Mouse (Mus musculus): Measurements from ENCODE around the gene Upk1b.

Gene Upk1b

DNA sequence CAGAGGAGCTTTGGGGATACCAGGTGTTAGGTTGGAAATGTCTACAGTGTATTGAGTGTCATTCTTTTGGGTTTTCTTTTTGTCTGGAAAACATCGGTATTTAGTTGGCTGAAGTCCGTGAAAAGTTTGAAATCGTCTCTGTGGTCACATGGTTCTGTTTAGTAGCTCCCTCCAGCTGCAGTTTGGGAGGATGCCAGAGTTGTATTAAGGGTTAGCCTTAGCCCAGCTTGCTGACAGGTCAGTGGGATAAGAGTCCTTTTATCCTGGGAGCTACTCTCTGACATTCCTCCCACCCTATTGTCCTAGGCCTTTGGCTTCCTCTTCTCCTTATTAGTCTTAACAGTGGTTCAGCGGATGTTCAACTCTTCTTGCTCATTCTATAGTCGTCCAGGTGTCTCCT lies 38.2 kb downstream of the Upk1b start:
- no peak for DNase-seq

DNA sequence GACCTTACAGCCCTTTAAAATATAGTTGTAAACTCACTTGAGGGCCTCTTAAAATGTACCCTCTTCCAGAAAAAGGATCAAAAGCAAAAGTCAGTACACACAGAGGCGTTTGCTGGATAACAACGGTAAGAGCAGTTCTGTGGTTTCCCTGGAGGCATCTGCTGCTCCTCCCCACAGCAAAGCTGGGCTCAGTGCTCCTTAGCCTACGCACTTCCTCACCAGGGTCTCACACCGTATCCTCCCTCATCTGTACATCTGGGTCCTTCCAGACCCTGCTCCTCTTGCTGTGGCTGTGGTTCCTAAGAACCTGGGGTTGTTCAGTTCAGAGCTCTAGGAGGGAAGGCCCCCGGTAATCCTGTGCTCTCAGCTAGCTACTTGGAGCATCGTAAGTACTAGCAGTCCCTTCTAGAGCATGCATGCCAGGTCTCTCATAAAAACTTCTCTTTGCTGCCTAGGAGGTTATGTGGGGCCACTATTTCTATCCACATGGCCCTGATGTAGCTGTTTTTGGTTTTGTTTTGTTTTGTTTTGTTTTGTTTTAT lies 39.2 kb downstream of the Upk1b start:
- no peak for DNase-seq

DNA sequence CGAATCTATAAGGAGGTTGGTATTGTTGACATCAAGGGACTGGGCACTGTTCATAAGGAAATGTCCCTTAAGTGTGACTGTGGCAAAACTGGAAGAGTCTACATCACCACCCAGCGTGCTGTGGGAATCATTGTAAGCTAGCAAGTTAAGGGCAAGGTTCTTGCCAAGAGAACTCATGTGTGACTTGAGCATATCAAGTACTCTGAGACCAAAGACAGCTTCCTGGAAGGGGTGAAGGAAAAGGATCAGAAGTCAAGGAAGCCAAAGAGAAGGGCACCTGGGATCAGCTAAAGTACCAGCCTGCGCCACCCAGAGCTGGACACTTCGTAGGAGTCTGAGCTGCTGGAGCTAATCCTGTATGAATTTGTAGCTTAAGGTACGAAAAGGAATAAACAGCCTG lies 39.9 kb downstream of the Upk1b start:
- DNase-seq = peak; percentile 17 to 34

DNA sequence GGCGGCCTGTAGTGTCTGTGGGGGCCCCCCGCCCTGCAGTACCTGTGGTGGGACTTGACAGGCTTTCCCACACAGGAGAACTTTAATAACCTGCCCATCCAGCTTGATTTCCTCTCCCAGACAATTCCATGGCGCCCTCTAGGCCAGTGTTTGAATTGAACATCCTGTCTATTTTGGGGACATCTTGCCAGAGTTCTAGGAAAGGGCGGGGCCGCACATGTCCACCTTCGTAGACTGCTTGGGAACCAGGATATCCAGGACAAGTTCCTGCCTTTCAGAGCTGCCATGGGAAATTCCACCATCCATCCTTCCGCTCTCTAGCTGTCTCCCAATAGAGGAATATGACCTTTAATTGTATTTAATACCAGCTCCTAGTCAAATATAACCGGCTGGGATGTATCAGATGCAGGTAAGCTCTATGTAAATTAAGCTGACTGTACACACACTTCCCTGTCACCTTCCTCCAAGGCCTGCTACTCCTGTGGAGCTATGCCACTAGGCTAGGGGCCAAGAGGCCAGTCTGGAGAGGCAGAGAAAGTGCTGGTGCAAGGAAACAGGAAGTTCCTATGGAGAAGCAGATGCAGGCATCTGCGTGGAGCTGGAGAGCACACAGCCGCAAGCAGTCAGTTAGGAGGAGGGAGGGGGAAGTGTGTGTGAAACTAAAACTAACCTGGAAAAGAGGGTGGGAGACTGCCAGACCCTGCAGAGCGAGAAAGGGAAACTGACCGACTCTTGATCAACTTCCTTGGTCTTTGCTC lies 41.8 kb downstream of the Upk1b start:
- peak; percentile 74 to 80 for DNase-seq

DNA sequence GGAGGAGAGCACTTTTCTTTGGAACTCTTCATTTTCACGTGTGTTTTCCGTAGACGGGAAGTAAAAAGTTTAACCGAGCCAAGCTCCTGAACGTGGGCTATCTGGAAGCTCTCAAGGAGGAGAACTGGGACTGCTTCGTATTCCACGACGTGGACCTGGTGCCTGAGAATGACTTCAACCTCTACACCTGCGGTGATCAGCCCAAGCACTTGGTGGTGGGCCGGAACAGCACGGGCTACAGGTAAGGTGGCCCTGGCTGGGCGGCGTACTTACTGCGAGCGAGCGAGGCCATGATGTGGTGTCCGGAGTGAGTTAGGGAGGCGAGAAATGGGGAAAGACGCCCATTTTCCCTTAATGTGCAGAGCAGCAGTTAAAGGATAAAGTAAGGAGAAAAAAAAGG lies 42.5 kb downstream of the Upk1b start:
- DNase-seq = no peak

DNA sequence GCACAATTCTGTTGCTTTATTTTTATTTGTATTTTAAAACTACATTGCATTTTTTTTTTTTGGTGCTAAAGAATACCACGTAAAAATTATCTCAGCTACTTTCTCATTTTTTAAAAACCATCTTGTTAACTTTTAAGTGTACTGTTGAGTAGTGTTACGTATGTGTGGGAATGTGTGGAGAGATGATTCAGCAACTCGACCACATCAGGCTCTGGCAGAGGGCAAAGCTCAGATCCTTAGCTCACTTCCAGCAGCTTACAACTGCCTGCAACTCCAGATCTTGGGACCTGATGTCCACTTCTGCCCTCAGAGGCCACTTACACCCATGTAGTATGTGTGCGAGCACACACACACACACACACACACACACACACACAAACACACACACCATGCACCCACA lies 43.6 kb downstream of the Upk1b start:
- DNase-seq = peak; percentile 21 to 28

DNA sequence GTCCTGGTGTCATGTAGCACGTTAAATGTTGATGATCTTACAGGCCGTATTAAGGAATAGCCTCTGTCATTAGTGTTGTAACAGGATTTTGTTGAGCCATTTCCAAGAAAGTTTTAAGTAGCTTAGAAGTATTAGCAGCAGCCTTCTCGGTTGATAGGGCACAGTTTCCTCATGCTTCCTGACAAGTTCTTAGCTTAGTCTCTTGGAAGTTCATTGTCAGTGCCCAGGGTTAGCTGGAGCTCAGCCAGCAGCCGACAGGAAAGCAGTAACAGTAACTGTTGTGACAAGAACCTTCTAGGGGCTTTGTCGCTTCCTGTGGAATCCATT lies 44.0 kb downstream of the Upk1b start:
- DNase-seq = peak; percentile 78 to 86

DNA sequence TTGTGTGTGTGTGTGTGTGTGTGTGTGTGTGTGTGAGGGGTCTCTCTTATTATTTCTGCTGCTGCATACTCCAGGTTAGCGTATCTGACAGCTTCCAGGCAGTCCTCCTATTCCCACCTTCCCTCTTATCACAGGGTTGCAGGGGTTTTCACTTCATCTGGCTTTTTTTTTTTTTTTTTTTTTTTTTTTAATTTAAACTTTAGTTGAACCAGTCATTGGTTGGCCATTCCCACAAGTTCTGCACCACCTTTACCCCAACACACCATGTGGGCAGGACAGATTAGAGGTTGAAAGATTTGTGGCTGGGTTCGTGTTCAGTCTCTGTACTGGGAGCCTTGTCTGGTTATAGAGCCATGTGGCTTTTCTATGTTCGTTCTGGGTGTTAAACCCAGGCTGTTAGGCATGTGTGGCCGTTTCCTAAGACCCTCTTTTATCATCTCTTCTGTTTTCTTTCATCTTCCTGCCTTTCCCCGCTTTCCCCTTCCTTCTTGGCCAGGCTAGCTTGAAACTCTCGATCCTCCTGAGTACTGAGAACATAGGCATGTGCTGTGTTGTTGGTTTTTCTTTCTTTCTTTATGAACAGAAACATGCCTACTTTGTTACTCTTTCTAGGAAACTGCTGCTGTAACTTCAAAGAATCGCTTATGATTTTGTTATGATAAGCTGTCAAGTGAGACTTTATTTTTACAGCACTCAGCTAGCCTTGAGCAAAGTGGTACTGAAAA lies 44.5 kb downstream of the Upk1b start:
- no peak for DNase-seq

DNA sequence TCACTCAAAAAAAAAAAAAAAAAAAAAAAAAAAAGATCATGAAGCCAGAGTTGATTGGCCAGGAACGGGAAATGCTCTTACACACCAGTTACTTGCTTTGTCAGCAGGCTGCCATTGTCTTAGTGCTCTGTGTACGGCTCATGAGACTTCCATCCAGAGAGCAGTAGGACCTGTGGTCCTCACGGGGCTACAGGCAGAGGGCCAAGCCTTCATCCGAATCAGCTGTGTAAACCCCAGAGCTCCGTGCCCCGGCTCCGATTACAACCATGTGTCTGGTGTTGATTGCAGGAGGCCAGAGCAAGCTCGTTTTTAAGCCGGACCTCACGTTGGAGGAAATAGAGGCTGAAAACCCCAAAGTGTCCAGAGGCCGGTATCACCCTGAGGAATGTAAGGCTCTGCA lies 46.5 kb downstream of the Upk1b start:
- no peak for DNase-seq

DNA sequence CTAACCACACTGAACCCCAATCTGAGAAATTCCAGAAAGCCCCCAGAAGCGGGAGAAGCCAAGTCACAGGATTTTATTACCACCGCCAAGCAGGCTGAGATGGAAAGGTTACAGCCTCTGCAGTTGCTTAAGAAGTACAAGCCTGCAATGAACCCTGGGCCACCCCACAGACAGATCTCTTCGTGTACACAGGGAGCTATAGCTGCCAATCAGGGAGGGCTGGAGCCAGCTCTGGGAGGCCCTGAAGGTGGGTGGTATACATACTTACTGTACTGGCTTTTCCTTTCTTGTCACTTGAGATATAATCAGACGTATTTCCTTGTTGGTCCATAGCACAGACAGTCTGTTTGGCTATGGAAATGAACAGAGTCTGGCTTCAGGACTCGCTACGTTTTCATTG lies 49.3 kb downstream of the Upk1b start:
- DNase-seq = no peak

DNA sequence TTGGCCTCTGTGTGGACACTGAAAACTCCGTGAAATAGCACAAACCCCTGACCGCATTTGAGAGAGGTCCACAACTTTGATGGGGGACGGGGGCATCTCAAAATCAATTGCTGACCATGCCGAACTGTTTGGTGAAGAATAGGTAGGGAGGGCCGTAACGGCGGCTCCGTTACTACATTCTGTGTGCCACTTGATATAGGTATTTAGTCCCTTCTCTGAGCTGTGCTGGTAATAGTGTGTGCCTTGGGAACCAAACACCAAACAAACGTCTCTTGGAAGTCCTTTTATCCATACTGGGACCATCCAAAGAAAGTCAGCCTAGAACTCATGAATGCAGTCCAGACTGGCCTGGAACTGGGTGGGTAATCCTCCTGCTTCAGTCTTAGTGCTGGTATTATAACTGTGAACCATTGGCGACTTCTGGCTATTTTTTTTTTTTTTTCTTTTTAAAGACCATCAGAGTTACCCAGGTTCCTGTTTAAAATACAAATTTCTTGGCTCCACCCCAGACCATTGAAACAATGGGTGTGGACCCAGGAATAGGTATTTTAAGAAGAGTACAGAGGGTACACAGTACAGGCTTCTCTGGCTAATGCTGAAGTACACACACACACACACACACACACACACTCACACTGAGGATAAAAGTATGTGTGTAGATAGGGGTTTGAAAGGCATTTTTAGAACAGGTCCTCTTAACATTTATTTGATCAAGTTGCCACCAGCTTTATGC lies 56.0 kb downstream of the Upk1b start:
- DNase-seq = peak in 1 of 2 experiments; percentile 56

DNA sequence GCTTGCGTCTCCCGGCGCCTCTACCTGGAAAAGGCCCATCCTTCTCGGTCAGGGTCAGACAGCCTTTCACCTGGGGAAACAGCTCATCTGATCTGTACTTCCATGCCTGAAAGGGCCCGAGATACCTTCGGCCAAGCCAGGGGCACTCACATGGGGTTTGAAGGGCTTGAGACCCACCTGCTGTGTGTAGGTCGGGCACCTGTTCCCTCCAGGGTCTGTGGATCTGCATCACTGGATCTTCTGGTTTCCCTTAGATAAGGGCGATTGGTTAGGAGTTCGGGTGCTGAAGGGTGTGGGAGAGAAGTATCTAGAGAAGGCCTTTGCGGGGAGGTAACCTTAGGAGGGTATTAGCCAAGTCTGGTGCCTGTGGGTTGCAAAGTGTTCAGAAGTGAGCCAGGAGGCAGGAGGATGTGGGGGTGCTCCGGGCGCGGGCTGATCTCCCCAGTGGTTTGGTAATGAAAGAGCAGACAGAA lies 57.4 kb downstream of the Upk1b start:
- DNase-seq = peak in 1 of 2 experiments; percentile 45

DNA sequence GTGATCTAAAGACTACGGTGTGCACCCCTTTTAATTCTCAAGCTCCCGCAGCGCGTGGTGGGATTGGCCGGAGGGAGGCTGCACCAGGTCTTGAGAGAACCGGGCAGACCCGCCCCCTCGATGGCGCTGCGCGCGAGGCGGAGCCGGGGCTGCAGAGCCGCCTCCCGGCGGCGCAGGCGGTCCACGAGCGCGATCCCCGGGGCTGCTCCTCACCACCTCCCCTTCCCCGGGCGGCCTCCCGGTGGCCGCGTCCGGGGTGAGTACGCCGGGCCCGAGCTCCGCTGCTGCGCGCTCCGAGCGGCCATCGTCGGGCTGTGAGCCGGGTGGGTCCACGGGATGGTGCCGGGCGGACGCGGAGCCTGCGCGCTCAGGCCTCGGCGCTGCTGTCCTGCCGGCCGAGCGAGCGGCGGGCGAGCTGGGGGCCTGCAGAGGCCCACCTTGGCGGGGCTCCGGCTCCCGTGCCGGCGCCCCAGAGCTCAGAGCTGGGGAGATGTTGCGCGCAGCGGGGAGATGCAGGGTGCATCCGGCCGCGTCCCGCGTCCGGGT lies 57.9 kb downstream of the Upk1b start, which contains the start of gene B4galt4:
TSS of gene B4galt4 (plus strand) at position 152 of the 546 bp plus-strand sequence.
- peak; percentile 80 to 88 for DNase-seq

DNA sequence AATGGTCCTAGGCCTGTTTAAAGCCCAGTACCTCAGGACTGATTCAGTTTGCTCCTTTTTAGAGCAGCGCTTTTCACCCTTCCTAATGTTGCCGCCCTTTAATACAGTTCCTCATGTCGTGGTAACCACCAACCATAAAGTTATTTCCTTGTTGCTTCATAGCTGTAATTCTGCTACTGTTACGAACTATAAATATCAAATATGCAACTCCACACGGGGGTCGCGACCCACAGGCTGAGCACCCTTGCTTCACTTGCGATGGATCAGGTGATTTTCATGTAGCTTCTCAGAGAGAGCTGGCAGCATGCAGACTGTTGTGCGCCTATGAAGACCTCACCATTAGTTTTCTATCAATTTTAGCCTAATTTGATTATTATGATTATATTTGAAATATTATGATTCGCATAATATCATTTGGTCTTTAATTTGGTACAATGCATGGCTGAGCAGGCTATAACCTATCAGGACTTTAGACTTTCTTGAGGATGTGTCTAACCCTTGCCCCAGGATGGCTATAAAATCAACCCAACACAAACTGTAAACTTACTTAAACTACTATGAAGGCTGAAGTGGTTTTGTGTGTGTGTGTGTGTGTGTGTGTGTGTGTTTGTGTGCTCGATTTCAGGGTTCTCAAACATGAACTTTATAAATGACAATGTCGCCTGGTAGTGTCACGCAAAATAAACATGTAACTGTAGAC lies 58.8 kb downstream of the Upk1b start:
- no peak for DNase-seq

DNA sequence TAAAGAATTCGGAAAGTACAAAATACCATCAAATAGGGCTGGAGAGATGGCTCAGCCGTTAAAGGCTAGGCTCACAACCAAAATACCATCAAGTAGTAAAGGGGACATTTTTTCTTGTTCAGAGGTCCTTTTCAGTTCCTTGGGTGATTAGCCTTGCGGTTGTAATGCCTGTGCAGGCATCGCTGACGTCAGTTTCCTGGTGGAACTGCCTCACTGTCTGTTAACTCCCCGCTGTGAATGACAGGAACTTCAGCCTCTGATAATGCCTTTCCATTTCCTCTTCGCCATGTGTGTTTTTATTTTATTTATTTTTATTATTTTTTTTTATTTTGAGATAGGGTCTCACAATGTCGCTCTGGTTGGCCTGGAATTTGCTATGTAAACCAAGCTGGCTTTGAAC lies 69.2 kb downstream of the Upk1b start:
- no peak for DNase-seq

DNA sequence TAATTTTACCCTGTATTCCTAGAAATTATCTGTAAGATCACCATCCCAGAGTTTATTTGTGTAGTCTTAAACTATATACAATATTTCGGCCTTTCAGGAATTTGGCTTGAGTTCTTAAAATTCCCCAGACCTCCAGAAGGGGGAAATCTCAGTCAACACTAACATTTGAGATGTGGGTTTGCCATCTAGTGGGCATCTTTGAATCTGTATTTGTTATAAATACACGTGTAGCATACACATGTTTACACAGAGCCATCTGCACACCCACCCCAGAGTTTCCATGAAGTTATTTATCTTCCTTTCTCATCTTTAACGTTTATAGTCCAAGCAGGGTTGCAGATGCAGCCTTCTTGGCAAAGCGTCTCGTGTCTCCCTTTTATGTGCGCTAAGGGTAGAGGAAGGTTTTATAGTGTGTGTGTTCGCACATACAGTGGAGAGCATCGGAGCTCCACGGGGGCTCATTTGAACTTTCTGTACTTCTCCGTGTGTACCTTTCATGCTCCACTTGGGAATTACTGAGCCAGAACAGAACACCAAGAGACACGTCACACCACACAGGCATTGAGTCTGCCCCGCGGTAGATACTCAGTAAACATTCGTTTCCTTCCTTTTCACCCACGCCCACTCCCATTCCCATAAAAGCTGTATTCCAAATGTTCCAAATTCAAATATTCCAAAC lies 70.4 kb downstream of the Upk1b start:
- peak; percentile 37 to 67 for DNase-seq

DNA sequence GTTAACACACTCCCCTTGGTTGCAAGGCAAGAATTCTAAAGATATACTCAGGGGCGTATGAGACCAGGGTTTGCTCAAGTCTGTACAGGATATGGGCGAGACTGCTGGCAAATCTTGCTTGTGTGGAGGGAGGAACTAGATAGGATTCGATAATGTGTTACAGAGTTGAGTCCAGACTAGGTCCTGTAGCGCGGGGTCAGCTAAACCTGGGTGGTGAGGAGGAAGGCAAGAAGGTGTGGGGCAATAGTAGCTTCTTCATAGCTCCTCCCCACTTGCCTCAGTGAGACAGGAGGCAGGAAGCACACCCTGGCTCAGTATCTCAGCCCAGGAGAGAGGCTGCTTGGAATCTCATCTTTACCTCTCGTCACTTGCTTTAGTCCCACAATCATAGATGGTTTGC lies 71.0 kb downstream of the Upk1b start:
- DNase-seq = no peak

DNA sequence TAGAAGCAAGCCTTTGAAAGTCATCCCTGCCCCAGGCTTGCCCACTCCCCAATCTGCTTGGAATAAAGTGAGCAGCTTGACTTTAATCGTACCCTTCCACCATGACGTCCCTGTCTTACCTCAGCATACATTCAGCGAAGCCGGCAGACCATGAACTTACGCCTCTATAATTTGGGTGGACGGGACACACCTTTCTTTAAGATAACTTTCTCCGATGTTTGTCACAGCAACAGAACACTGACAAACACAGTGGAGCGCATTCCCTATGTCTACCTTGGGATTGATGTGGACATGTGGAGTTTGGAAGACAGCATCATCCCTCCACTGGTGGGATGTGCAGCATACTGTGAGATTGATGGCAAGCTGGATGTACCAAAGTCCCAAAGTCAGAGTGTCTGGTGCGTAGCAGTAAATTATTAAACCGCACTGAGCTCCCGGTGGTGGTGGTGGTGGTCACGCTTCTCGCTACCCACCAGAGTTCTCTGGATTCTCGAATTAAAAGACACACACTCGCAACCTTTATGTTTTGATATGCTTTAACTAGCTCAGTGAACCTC lies 71.5 kb downstream of the Upk1b start:
- no peak for DNase-seq

DNA sequence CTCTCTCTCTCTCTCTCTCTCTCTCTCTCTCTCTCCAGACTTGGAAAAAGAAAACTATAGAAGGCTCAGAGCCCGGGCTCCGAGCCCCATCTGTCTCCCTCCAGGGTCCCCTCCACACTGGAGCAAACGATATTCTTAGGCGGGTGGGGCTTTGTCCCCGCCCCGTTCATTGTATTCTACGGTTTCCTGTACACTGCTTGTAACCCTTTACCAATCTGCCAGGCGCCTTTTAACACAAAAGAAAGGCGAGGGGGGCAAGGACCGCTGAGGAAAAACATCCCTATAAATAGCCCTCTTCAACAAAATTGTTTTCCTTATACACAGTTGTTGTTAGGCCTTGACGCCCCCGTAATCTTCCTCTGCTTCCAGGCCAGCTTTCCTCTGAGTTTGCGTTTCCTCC lies 75.2 kb downstream of the Upk1b start:
- DNase-seq = peak; percentile 54 to 57

DNA sequence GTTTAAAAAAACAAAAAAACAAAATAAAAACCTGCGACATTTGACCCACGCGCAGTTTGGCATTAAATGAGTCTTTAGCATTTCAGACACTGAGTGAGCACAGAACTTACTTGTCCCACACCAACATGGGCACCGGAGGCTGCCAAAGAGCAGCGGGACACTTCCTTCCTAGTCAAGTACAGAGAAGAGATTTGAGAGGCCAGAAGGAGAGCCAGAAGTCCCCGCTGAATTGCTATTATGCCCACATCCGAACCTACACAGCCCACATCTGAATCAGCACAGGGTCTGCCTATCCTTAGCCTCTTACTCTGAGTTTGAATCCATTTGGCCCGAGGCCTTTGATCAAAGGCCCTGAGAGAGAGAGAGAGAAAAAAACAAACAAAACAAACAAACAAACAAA lies 75.9 kb downstream of the Upk1b start:
- DNase-seq = no peak

Data from kidney, postnatal 36 days (tissue).